Mouse (Mus musculus) midbrain, embryonic 11.5 days (tissue): Measurements from ENCODE around the gene Wdr54. TPM values are rescaled to one million over a fixed set of nuclear protein-coding genes. Genes with fewer than 3 reads are reported as not detected.

Source experiments
- ATAC-seq: fragments of 200-750 bp; cut with Nextera tagmentation; 2 replicates; pipeline ENCODE4 v1.8.0; 2017; ENCODE audit warnings: moderate TSS enrichment, moderate library complexity; ENCODE audit not compliant: low FRiP score
- DNase-seq: peaks from one replicate; pipeline ENCODE4 v3.0.0; 2015; ENCODE audit warnings: low spot score; ENCODE audit errors: missing footprints
- H3K27ac ChIP-seq: fragments of 300-500 bp; sonication (generic); 2 replicates; pipeline ENCODE4 v1.5.1; 2014; ENCODE audit warnings: low read depth, low read length
- H3K27me3 ChIP-seq: fragments of 300-500 bp; sonication (generic); 2 replicates; pipeline ENCODE4 v1.6.1; 2014; ENCODE audit warnings: mild to moderate bottlenecking, low read length, moderate library complexity, mixed read lengths; ENCODE audit not compliant: control insufficient read depth, insufficient read depth
- H3K36me3 ChIP-seq: fragments of 300-500 bp; sonication (generic); 2 replicates; pipeline ENCODE4 v1.6.1; 2014; ENCODE audit warnings: mild to moderate bottlenecking, low read length, moderate library complexity, mixed read lengths; ENCODE audit not compliant: control insufficient read depth, insufficient read depth
- H3K4me1 ChIP-seq: fragments of 300-500 bp; sonication (generic); 2 replicates; pipeline ENCODE4 v1.6.1; 2014; ENCODE audit warnings: low read length; ENCODE audit not compliant: control insufficient read depth, insufficient read depth
- H3K4me2 ChIP-seq: fragments of 300-500 bp; sonication (generic); 2 replicates; pipeline ENCODE4 v1.6.1; 2014; ENCODE audit warnings: mild to moderate bottlenecking, moderate library complexity
- H3K4me3 ChIP-seq: fragments of 300-500 bp; sonication (generic); 2 replicates; pipeline ENCODE4 v1.5.1; 2014; ENCODE audit warnings: low read depth, low read length
- H3K9ac ChIP-seq: fragments of 300-500 bp; sonication (generic); 2 replicates; pipeline ENCODE4 v1.6.1; 2014; ENCODE audit warnings: low read length
- H3K9me3 ChIP-seq: fragments of 300-500 bp; sonication (generic); 2 replicates; pipeline ENCODE4 v1.6.1; 2016; ENCODE audit warnings: low read length; ENCODE audit not compliant: control insufficient read depth
- WGBS: fragments of 180-500 bp; shearing (Covaris S2); extraction: QIAGEN DNeasy Blood & Tissue Kit; methylation state at CpG from one replicate; pipeline ENCODE4 v1.1.7; 2014; 5-methylcytosine and 5-hydroxymethylcytosine counted together
- polyA plus RNA-seq: library from polyadenylated mRNA; unstranded; fragments of >200 nt; fragmentation: Nextera tagmentation; extraction: Ambion mirVana; gene quantifications from 2 replicates; pipeline ENCODE4 v1.2.1, GENCODE M21; 2014

Gene Wdr54
- polyA plus RNA-seq: 11.1 and 13.7 TPM in 2 replicates

DNA sequence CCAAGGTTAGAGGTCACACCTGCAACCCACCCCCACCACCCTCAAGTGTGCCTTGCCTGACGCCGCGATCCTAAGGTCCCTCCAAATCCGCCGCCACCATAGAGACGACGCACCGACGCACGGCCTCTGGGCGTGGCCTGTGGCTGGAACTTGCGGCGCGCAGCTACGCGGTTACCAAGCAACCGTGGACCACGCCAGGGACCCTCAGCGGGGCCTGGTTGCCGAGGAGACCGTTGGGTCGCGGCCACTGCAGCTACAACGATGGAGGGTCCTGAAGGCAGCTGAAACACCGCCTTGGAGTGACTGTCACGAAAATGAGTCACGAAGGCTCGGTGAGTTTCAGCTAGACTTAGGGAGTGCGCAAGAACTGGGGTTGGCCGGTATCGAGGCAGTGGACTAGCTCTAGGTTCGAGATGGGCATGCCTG, at the start of gene Wdr54, which contains the start of gene 1700003E16Rik:
Gene Wdr54, minus strand, starts transcription at position 139 of the 426 bp plus-strand sequence.
Gene 1700003E16Rik, plus strand, starts transcription at position 146 of the 426 bp plus-strand sequence.
- peak within 1 kb of the TSS; percentile 88 for H3K4me2 ChIP-seq
- H3K9ac ChIP-seq: peak within 1 kb of the TSS; percentile 71
- H3K36me3 ChIP-seq: peaks cover 7% of the 10 kb centered on the region; the same call in 1 of the 2 replicates
- peaks cover 14% of the 10 kb centered on the region for H3K27me3 ChIP-seq
- WGBS: 1% methylated on average over 32 of the region's 32 CpGs
- peaks cover 16% of the 10 kb centered on the region for H3K4me1 ChIP-seq
- ATAC-seq: peak; percentile 95
- H3K4me3 ChIP-seq: peak within 1 kb of the TSS; percentile 53
- H3K9me3 ChIP-seq: no peaks in the 10 kb centered on the region
- DNase-seq: peak; percentile 99
- H3K27ac ChIP-seq: no peak within 1 kb of the TSS

DNA sequence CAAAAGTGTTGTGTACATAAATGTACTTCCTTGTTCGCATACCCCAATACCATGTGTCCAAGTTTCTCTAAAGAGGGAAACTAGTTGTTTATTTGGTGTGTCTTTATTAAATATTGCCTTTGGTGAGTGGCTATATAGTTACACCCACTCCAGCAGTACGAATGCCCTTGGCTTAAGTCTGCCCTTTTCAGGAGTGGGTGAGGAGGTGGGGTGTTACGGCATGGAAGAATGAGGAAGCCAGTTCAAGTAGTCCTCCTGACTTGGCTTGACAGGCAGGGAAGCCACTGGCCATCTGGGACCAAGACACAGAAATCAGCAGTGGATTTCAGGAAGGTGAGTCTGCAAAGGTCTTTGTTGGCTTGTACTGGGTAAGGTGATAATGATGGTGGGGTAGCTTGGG, 49.7 kb upstream of the Wdr54 start:
- DNase-seq (no peak), ATAC-seq (no peak)
- H3K27ac ChIP-seq: no peak overlapping the region
- H3K4me2 ChIP-seq: no peak overlapping the region
- no peak overlapping the region for H3K9ac ChIP-seq
- H3K27me3 ChIP-seq: no peaks in the 10 kb centered on the region
- no peaks in the 10 kb centered on the region for H3K4me1 ChIP-seq
- no peaks in the 10 kb centered on the region for H3K36me3 ChIP-seq
- H3K4me3 ChIP-seq: no peak overlapping the region
- WGBS: 93% methylated on average over 3 of the region's 3 CpGs
- H3K9me3 ChIP-seq: no peaks in the 10 kb centered on the region

DNA sequence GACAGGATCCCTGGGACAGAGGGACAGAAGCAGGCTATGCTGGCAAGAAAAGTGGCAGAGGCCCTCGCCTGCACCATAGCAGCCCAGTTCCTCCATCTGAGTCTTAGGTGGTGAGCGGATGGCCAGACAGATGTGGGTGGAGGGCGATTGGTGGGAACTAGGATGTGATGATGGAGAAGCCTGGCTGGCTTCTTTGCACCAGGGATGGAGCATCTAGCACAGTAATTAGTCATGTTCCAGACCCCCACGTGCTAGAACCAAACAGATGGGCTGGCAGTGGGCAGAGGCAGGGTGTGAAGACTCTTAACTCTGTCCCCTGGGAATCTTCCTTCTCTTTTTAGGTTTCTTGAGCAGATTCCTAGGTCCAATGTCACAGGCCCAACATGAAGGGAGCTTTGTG, 47.1 kb upstream of the Wdr54 start:
- ATAC-seq (no peak), DNase-seq (no peak)
- Histone ChIP-seq H3K27me3 (no peaks in the 10 kb centered on the region), H3K9me3 (no peaks in the 10 kb centered on the region), H3K4me1 (no peaks in the 10 kb centered on the region), H3K27ac (no peak overlapping the region), H3K4me2 (no peak overlapping the region), H3K36me3 (peaks cover 13% of the 10 kb centered on the region), H3K9ac (no peak overlapping the region), H3K4me3 (no peak overlapping the region)
- 88% methylated on average over 4 of the region's 4 CpGs for WGBS

DNA sequence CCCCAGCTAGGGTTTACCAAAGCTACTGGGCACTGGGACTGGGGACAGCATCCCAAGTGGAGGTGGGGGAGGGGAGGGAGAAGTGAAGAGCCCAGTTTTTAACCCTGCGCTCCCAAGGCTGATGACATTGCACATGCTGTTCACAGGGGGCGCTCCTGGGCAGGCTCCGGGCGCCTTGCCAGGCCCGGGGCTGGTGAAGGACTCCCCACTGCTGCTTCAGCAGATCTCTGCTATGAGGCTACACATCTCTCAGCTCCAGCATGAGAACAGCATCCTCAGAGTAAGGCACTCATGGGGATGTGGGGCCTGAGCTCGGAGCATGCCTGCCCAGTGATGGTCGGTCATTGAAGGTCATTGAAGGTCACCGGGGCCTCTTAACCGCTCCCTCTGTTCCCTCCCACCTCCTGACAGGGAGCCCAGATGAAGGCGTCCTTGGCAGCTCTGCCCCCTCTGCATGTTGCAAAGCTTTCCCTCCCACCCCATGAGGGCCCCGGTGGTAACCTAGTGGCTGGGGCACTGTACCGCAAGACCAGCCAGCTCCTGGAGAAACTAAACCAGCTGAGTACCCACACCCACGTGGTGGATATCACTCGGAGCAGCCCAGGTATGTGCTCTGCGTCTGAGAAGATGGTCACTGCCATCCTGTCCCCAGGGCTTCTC, 41.3 kb upstream of the Wdr54 start:
- WGBS: 45% methylated on average over 15 of the region's 15 CpGs
- no peak overlapping the region for H3K27ac ChIP-seq
- peak; percentile 90 for DNase-seq
- no peak overlapping the region for H3K4me2 ChIP-seq
- no peak overlapping the region for H3K4me3 ChIP-seq
- peak; percentile 30; the same call in 1 of the 2 replicates for ATAC-seq
- H3K9me3 ChIP-seq: no peaks in the 10 kb centered on the region
- H3K4me1 ChIP-seq: no peaks in the 10 kb centered on the region
- H3K9ac ChIP-seq: no peak overlapping the region
- peaks cover 31% of the 10 kb centered on the region for H3K36me3 ChIP-seq
- no peaks in the 10 kb centered on the region for H3K27me3 ChIP-seq

DNA sequence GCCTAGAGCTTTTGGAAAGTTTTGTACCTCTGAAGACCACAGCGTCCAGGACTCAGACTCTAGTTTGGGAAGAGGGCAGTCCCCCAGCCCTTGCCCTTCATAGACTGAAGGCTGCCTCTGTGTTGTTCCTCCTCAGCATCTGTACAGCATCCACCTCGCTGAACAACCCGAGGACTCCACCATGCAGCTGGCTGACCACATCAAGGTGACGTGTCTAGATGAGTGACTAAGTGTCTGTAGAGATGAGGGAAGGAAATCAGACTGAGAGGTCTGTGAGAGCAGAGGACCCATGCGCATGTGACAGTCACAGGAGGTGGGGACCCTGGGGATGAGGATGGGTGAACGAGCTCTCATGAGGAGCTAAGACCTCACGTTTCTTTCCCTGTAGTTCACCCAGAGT, 37.4 kb upstream of the Wdr54 start:
- H3K27ac ChIP-seq: no peak overlapping the region
- H3K4me2 ChIP-seq: no peak overlapping the region
- no peak for ATAC-seq
- H3K27me3 ChIP-seq: no peaks in the 10 kb centered on the region
- no peak overlapping the region for H3K9ac ChIP-seq
- H3K4me1 ChIP-seq: no peaks in the 10 kb centered on the region
- DNase-seq: no peak
- H3K9me3 ChIP-seq: no peaks in the 10 kb centered on the region
- no peak overlapping the region for H3K4me3 ChIP-seq
- H3K36me3 ChIP-seq: peaks cover 45% of the 10 kb centered on the region
- 86% methylated on average over 7 of the region's 7 CpGs for WGBS

DNA sequence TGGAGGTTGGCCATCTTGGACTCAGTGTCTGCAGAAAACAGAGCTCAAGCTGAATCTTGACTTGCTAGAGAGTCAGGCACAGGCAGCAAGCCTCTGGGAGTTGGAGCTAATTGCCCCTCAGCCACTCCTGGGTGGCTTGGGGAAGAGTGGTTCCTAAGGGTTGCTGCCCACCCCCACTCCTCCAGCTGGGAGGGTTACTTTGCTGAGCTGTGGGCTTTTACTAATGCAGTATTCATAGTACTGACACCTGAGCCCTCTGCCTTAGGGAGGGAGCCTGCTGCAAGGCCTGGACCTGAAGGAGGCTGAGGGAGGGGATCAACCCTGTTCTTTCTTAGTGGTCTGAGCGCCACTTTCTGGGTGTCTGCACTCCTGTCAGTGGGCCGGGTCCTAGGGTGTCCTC, 30.7 kb upstream of the Wdr54 start:
- Histone ChIP-seq H3K4me3 (peak overlapping the region; percentile 41), H3K9ac (peak overlapping the region; percentile 72; the same call in 1 of the 2 replicates), H3K4me2 (peak overlapping the region; percentile 53), H3K27me3 (no peaks in the 10 kb centered on the region), H3K27ac (peak overlapping the region; percentile 74), H3K4me1 (peaks cover 18% of the 10 kb centered on the region), H3K36me3 (peaks cover 22% of the 10 kb centered on the region), H3K9me3 (no peaks in the 10 kb centered on the region)
- DNase-seq (no peak), ATAC-seq (0 out of 2 replicates have a peak, but pooled peaks have one; percentile 10)
- 66% methylated on average over 2 of the region's 2 CpGs for WGBS

DNA sequence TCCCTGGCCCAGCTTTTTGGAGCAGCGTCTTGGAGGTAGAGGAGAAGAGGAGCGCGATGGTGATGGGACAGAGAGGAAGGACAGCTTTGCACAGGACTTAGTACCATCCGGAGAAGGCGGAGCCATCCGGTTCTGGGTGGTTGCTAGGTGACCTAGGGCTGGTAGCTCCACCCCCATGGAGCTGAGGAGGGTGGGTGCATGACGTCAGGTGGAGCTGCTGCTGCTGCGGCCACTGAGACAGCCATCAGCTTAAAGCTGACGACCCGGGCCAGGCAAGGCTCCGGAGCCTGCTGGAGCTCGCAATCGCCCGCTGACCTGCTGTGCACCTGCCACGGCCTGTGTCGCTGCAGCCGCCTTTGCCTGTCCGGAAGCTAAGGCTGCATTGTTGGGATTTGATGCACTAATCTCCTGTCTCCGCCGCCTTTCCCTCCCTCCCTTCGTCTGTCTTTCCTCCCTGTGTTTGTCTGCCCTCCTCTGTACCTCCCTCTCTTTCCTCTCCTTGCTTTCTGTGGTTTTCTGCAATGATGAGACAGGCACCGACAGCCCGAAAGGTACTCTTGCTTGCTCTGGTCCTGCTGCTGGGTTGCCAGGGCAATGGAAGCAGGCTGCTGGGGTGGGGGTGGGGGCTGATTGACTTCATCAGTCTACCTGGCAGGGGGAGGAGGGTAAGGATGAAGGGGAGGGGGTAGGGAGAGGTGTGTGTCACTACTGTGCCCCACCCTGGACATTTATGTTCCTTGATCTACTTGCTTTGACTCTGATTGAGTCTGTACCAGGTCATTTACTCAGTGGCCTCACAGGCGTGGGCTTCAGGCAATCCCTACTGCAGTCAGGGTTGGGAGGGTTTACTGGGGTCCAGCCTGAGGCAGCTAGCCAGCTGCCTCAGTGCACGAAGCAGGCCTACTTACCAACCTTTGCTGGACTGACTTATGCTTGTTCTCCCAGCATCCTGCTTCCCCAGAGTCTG, 30.0 kb upstream of the Wdr54 start:
- 6% methylated on average over 25 of the region's 25 CpGs for WGBS
- DNase-seq: peak; percentile 97
- H3K9ac ChIP-seq: peak overlapping the region; percentile 72
- peak overlapping the region; percentile 74 for H3K27ac ChIP-seq
- H3K4me3 ChIP-seq: peak overlapping the region; percentile 41
- peaks cover 15% of the 10 kb centered on the region for H3K36me3 ChIP-seq
- H3K4me1 ChIP-seq: peaks cover 18% of the 10 kb centered on the region
- H3K9me3 ChIP-seq: no peaks in the 10 kb centered on the region
- no peaks in the 10 kb centered on the region for H3K27me3 ChIP-seq
- ATAC-seq: peak; percentile 95
- H3K4me2 ChIP-seq: peak overlapping the region; percentile 53

DNA sequence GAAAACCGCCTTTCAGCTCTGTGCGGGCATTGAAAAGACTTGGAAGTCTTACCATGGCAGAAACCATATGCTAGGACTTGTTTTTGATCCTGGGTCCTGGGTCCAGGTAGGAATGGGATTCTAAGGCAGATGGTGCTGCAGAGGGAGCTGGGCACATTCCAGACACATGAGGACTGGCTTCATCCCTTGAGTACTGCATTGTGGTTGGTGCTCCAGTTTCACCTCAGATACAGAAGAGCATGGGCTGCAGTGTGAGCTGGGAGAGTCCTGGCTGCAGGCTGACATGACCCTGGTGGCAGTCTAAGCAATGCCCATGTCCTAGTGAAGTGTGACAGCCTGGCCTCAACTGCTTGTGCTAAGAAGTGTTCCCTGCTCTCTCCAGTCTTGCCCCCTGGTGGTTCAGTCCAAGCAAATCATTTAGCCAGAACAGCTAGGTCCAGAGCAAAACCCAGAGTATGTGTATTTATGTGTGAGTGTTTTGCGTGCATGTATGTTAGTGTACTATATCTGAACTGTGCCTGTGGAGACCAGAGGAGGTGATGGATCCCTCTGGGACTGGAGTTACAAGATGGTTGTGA, 28.8 kb upstream of the Wdr54 start:
- no peak for ATAC-seq
- H3K27me3 ChIP-seq: no peaks in the 10 kb centered on the region
- 87% methylated on average over 3 of the region's 3 CpGs for WGBS
- no peak overlapping the region for H3K4me2 ChIP-seq
- no peak for DNase-seq
- no peak overlapping the region for H3K27ac ChIP-seq
- no peak overlapping the region for H3K9ac ChIP-seq
- no peak overlapping the region for H3K4me3 ChIP-seq
- H3K9me3 ChIP-seq: no peaks in the 10 kb centered on the region
- H3K4me1 ChIP-seq: peaks cover 18% of the 10 kb centered on the region
- peaks cover 7% of the 10 kb centered on the region for H3K36me3 ChIP-seq
